Mouse (Mus musculus) lung, postnatal 14 days (tissue): ENCODE measurements at regions not wholly inside any gene's neighbourhood (a gene's known extent, or its start where the extent isn't known, plus 50 kb on each side); places are given as distances from the start of the nearest gene placed in this dataset.

Source experiments
- DNase-seq: peaks from one replicate; pipeline ENCODE4 v3.0.0; 2021

DNA sequence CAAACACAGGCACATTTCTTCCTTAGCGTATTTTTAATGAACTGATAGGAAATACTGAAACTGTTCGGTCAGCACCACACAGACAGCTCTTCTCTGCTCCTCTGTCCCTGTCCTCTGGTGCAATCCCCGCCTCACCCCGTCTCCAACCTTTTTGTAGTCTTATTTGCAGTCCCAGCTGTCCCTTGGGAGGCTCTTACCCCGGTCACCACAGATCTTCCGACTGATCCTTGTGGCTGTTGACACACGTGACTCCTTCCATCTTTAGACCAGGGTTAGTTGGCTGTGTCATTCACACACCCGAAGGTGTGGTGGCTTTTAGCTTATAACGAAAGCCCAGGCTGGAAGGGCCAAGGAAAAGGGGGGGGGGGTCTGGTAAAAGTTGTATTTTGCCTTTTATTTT lies 56.4 kb downstream of the Cyp26a1 start:
- DNase-seq, result no peak

DNA sequence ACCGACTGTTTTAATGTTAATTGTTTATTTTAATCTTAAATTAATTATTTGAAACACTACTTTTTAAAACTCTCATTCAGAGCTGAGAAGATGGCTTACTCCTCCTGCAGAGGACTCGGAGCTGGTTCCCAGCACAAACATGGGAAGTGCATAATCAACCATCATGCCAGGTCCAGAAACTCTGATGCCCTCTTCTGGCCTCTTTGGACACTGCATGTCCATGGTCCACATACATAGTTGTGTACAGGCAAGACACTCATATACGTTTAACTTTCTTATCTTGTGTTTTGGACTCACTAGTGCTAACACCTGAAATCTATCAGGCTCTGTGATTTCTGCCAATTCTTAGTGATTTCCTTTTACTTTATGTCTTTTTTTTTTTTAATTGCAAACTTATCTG lies 57.8 kb downstream of the Cyp26a1 start:
- DNase-seq, result no peak

DNA sequence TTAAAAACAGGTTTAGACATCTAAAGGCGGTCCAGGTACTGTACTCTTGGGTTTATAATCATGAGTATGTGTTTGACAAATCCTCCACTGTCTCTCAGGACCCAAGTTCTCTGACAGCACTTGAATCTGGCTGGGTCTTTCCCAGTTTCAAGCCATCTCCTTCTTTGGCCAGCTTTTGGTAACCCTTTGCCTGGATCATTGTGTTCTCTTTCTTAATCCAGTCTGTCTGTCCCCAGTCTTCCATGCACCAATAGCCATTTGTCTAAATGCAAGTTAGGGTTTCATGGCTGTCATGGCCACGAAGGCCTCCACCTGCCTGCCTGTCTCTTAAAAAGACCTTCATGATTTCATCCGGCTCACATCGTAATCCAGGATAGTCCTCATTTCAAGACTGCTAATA lies 71.8 kb downstream of the Cyp26a1 start:
- DNase-seq, result no peak

DNA sequence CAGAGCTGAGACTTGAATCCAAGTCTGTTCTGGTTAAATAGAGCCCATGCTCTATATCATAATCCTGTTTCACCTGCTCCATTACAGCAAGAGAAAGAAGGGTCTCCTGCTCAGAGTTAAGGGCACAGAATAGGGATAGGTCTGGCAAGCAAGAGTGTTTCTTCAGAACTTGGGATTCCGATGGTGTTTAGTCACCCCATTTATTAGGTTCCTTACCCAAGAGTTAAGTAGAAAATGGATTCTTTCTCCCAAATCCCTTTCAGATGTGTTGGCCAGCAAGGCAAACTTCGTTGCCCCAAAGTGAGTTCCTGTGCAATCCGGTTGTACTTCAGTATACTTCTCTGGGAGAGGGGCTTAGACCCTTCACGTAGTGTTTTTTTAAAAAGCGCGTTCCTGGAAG lies 74.4 kb downstream of the Cyp26a1 start:
- DNase-seq, result no peak

DNA sequence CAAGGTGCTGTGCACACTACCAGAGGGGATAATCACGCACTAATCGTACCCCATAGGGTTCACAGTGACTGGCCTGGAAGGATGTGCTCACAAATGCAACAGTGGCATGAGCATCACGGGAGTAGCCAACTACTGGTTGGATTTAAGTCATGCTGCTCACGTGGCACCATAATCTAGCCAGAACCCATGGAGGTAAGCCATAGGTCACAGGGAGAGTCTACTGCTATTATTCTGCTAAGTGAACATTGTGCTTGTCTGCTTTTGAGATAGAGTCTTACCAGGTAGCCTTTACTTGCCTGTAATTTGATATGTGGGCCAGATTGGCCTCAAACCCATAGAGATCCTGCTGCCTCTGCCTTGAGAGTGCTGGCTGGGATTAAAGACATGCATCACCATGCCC lies 77.0 kb downstream of the Cyp26a1 start:
- no peak for DNase-seq

DNA sequence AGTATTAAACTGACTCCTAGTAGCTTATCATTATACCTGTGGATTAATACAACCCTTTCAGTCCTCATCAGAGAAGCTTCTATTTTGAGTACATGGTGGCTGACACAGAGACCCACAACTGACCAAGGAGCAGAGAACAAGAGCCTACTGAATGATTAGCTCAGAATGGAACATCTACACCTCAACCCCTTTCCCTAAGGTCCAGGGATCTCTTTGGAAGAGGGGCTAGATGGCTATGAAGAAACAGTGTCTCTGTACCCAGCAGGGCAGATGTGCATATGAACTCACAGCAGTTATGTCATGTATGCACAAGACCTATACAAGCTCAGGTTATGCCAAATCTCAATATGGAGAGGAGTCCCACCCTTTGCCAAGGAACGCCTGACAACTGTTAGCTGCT lies 77.4 kb downstream of the Cyp26a1 start:
- DNase-seq, result no peak

DNA sequence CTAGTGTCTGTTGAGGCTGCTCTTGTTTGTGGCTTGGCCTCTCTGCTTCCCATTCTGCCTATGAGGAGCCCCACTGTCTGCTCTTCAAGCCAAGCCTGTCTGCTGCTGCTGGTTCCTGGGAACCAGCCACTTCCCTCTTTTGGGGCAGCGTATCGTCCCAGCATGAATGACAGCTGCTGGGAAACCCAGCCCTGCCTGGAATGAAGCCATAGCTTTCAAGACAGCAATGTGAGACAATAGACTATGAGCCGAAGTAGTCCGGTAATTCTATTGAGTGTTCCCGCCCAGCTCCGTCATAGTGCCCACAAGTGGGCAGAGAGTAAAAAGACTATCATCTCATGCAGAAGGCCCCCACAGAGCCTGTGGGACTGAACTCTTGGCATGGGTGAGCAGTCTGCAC lies 80.4 kb downstream of the Cyp26a1 start:
- DNase-seq, result peak; percentile 32

DNA sequence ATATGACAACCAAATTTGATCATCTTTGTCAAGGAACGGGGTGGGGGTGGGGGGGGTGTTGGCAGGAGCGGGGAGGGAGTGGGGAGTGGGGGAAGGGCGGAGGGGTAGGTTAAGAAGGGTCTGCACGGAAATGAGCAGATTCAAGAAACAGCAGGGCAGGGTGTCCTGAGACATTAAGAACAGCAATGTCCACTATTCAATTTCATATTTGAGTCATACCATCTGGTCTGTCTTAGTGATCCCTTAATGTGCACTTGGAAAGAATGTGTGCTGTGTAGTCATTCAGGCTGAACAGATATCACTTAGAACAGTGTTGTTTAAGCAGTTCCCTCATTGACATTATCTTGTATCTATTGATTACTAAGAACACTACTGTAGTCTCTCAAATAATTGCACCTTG lies 81.0 kb downstream of the Cyp26a1 start:
- no peak for DNase-seq

DNA sequence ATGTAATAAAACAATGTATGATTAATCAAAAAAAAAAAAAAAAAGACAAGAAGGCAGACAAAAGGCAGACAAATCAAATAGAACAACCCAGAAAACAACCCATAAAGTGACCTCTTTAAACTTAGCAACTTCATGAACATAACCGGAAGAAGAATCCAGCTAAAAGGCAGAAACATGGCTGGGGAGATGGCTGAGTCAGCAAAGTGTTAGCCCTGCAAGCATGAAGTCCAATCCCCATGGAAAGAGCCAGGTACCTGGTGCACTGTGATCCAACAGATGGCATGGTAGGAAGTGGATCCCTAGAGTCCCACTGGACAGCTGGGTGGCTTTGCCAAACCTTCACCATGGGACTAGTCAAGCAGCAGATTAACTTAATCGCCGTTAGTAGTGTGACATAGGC lies 90.9 kb downstream of the Cyp26a1 start:
- DNase-seq, result no peak

DNA sequence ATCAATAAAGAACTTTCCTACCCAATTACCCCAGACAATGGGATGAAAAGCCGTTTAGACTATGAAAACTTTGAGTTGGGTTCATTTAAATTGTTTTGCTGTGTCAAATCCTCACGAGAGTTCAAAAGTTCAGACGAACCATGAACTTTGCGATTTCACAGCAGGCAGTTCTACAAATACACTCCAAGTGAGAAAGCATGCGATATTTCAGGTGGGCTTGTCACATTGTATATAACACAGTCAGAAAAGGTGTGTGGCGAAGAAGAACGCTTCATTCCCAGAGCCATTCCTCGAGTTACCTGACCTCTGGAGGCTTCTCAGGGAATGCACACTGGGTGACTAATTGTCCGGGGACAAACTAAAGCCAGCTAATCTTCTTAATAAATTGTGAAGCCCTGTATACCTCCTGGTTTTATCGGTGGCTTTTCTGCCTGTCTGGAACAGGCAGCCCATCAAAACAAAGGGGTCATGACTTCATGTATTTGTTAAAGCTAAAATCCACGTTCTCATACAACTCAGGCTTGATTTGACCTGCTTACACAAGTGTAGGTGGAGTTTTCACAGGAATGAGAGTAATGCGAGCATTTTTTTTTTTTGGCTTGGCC lies 92.1 kb downstream of the Cyp26a1 start:
- no peak for DNase-seq

DNA sequence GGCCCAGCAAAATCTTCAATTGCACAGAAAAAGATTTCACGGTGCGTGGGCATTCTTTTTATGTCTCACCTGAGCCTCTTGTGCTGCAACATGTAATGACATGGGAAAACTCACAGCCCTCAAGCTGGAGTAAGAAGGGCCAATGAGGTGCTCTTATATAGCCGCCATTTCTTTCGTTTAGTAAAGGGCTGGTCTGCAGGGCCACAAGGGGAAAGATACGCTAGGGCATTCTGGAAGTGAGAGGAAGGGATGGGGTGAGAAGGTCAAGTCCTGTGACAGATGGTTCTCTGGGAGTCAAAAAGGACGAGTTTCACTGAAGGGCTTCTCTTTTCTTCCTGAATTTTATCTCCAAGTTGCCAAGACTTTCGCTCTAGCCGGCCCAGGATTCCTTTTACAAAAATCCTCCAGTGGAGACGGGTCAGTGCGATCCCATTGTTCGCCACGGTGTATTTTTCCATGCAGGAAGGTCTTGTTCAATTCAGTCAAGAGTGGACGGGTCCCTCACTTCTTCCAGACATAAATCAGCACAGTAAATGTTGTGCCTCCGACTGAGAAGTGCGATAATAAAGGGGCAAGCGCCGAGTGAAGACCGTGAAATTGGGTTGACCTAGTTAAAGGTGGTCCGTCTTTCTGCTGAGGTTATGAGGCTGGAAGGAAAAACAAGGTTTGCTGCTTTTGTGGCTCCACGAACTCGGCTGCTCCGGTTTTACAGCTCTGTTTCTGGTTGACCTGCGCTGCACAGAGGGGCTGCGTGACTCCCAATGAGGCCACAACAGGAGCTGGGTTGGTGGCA lies 92.9 kb downstream of the Cyp26a1 start:
- DNase-seq, result no peak

DNA sequence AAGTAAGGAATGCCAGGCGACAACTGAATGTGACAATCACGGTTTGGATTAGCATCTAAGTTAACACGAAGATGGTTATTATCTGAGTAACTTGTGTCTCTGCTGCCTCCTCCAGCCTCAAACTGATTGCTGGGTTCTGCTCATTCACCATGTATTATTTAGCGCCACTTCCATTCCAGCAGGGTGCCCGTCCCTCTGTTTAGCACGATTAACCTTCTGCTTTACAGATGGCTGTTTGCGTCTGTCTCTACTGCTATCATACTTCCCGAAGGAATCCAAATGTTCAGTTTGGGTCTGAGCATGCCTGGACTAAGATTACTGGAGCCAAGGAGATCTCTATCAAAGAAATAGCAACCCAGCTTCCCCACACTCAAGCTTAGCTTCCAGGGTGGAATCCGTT lies 95.6 kb downstream of the Cyp26a1 start:
- no peak for DNase-seq

DNA sequence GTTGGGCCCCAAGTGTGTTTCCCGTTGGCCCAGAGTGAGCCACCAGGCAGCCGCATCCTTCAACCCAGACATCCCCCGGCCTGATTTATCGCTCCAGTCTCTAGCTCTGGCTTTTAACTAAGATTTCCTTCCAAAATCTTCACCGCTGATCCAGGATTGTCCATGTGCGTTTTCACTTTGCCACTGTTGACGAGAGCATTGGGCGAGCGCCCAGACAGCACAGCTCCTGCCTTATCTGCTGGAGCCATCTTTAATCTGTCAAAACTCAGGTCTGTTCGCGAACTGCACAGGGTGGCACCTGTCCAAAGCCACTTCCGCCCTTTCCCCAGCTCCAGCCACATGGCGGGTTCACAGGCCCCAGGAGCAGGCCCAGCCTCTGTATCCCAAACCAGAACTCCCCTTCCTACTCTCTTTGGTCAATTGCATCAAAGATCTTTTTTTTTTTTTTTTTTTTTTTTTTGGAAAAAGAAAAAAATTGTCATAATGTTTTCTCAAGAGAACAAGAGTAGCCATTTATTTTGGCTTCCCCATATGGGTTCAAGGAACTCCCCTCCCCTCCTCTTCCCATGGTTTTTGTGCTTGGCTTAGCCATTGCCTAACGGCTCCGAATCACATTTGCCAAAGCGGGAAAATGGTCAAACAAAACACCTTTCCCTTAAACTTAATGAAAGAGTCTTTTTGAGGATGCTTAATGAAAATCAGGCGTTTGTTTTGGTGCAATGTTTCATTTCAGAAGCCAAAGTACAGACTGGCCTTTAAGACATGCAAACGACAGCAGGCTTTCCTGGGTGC lies 98.2 kb downstream of the Cyp26a1 start:
- DNase-seq, result no peak

DNA sequence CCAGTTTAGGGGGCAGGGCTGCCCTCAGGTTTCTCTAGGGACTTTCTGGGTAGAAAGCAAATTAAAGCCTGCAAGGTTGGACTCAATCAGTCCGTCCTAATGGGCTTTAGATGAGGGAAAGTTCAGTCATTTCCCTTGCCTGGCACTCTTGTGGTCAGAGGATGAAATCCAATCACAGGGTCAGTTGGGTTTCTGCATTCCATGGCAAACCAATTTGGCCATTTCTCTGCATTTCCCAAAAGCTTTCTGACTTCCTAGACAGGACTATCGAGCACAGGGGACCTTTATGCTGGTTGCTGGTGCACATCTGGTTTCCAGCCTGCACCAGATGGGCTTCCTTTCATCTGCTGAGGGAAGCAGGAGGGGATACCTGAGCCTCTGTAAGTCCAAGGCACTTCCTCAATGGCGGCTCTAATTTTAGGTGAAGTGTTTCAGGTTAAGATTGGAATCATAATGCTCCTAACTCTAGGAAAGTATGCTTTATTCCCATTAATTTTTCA lies 102.6 kb downstream of the Cyp26a1 start:
- DNase-seq, result no peak

DNA sequence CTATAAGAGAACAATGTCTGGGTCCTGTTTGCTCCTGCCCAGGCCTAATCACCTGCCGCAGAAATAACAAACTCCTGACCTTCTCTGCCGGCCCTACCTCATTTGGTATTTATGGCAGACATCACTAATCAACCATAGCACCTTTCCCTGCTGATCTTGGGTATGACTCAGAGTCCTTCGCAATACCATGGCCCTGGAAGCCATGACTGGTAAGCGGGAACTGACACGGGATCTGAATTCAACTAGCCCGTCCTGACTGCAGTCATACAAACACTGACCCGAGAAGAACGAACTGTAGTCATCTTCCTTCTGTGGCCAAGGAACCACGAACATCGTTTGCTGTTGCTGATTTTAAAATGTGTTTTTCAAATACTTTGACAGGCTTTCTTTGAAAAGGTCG lies 112.1 kb downstream of the Cyp26a1 start:
- DNase-seq, result no peak

DNA sequence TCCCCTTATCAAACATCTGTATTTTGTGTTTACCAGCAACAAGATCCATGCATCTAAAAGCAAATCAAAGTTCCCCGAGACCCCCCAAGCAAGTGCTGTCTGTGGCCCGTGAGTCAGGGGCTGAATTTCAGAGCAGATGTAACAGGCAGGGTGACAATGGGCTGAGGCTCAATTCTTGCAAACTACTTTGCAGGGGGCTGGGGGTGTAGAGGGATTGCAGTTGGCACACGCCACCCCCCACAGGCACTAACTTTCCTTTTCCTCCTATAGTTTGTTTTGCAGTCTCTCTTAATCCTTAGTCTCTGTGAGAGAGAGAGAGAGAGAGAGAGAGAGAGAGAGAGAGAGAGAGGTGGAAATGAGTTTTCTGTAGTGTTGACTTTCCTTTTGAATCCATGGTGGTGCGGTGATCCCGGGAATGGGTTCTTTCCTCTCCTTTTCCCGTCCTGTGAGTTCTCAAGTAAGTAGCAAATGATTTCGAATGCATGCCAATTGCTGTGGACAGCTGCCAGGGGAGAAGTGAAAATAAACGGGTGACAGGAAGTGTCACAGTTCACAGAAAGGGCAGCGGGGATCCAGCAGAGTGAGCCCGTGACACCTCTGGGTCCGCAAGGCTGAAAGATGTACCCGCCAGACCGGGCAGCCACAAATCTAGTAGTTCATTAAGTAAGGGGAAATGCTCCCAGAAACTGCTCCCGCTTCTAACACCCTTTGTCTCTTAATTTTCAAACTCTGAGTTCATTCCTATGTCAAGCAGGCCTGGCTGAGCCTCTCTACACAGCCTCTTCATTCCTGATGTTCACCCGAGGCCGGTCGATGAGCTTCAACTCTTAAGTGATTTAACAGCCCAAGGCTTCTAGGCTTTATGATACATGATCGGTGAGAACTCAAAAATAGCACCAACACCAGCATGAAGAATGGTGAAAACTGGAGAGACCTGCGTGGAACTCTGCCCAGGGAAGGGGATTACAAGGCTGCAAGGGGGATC lies 116.8 kb downstream of the Cyp26a1 start:
- DNase-seq, result peak; percentile 41

DNA sequence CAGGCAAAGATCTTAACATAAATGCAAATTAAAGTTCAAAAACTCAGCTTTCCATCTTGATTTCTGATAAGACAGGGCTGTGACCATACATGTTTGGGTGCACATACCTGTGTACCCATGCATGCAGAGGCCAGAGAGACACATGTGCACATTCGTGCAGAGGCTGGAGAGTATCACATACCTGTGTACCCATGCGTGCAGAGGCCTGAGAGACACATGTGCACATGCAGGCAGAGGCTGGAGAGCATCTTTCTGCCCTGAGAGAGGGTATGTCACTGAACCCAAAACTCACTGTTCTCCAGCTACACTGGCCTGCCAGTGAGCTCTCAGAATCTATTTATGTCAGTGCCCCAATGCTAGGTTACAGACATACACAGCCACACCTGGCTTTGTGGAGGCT lies 118.0 kb downstream of the Cyp26a1 start:
- no peak for DNase-seq

DNA sequence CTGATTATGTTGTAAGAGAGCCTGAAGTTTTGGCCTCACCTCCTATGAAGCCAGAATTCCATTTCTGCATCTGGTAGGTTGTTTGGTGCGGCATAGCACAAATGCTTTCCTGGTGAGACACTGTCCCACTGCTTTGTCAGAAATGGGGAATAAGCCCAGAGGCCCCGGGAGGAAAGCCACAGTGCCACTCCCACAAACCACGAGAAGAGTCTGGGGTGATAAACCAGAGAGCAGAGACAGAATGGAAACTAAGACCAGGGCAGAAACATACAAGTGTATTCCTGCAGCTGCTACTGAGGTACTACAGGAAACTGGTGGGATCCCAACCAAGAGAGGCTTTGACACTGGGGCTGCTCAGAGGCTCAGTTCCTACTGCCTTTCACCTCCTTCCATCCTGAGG lies 123.6 kb downstream of the Cyp26a1 start:
- DNase-seq, result no peak

DNA sequence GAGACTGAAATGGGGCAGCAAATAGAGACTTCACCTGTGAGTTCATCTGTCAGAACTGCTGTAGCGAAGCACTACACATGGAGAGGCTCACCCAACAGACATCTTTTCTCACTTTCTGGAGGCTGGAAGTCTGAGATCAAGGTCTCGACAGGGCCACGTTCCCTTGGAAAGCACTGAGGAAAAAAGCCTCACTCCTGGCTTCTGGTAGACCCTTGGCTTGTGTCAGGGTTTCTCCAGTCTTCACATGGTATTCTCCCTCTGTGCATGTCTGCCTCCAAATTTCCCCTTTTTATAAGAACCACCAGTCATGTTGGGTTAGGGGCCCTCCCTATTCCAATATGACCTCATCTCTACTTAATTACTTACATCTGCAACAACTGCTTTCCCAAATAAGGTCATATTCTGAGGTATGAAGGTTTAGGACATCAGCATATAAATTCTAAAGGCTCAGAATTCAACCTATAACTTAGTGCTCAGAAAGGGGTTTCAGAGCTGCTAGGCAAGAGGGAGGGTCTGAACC lies 124.1 kb downstream of the Cyp26a1 start:
- DNase-seq, result no peak

DNA sequence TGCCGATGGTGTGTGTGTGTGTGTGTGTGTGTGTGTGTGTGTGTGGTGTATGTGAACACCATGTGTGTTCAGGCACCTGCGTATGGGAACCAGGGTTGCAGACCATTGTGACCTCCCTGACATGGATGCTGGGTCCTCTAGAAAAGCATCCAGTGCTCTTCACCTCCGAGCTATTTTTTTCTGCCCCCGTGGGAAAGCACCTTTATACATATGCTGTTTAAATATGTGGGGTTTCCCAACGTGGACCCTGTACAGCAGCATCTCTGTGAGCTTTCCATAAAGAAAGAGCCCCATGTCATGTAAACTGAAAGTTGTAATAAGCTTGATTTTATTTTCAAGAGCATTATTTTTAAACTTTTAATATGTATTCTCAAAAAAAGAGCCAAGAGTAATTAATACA lies 126.6 kb downstream of the Cyp26a1 start:
- no peak for DNase-seq

DNA sequence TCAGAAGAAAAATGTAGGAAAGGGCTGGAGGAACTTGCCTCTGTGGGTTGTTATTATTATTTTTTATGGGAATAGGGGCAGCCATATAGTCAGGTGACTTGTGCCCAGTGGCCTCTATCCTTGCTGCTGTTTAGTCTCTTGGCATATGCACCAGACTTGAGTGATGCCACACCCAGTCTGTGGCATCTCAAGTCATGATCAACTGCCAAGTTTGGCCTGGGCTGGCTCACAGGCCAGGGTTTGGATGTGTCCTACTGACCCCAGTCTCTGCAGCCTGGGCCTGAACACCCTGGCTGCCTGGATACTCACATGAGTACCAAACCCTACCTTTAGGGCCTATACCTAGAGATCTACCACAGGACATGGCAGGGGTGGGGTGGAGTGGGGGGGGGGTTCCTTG lies 133.8 kb downstream of the Cyp26a1 start:
- no peak for DNase-seq

DNA sequence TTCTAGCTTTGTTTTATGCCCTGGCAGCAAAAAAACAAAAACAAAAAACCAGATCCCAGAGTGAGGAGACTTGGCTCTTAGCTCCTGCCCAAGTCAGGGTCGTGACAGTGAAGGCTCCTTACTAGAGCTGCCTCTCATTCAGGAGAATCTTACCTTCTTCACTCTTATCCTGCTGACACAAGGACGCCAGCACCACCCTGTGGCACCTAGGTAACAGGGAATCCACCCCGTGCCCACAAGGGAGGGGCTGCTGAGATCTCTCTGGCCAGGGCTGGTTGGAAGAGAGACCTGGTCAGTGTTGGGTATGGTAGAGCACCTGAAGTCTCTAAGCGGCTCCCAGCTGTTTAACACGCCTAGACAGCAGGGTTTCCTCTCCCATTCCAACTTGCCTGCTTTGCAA lies 139.3 kb downstream of the Cyp26a1 start:
- no peak for DNase-seq
